Mouse (Mus musculus): ENCODE results near the gene Bmp2k. TPM values are rescaled to one million over a fixed set of nuclear protein-coding genes. Genes with fewer than 3 reads are reported as not detected.

Gene Bmp2k
- polyA plus RNA-seq, 1 experiment from 2014 or later, result 7.2 TPM

DNA sequence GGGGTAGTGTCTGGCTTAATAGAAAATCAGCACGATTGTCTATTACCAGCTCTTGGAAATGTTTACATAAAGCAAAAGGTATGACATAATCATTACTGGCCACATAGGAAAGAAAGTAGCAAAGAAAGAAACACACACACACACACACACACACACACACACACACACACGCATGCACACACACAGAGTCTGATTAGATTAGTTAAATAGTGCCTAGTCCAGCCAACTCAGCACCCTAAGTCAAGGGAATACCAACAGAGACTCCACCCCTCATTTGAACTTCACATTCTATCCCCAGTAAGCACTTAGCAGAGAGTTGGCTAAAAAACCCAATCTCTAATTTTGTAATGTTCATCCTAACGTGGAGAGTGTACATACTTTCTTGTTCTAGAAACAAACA is 15.5 kb upstream of the Bmp2k start:
- ATAC-seq, result no peak
- Histone ChIP-seq H3K36me3 (ENCODE audit: control insufficient read depth, insufficient read depth) (no peaks in the 10 kb centered on the region), H3K4me1 (replicated peaks; ENCODE audit: control insufficient read depth, insufficient read depth, low read length) (peaks cover 10% of the 10 kb centered on the region), H3K4me2 (ENCODE audit: low read length) (no peak overlapping the region), H3K27ac (ENCODE audit: low read length) (no peak overlapping the region), H3K4me3 (replicated peaks; ENCODE audit: low read length) (no peak overlapping the region), H3K9ac (replicated peaks; ENCODE audit: low read depth, low read length) (no peak overlapping the region), H3K27me3 (replicated peaks; ENCODE audit: control insufficient read depth, insufficient read depth, low read length) (no peaks in the 10 kb centered on the region), H3K9me3 (ENCODE audit: control insufficient read depth, low read length) (no peaks in the 10 kb centered on the region)
- WGBS, result 60% methylated on average over 3 of the region's 3 CpGs

- ATAC-seq, result no peak
- no peak overlapping the region for H3K27ac ChIP-seq (ENCODE audit: low read length)
- no peak overlapping the region for H3K9ac ChIP-seq (replicated peaks; ENCODE audit: low read depth, low read length)
- H3K4me2 ChIP-seq (ENCODE audit: low read length), result no peak overlapping the region
- WGBS, result 80% methylated on average over 7 of the region's 7 CpGs
- H3K4me3 ChIP-seq (replicated peaks; ENCODE audit: low read length), result no peak overlapping the region
- H3K36me3 ChIP-seq (ENCODE audit: control insufficient read depth, insufficient read depth), result no peaks in the 10 kb centered on the region
- H3K4me1 ChIP-seq (replicated peaks; ENCODE audit: control insufficient read depth, insufficient read depth, low read length), result peaks cover 10% of the 10 kb centered on the region
- H3K27me3 ChIP-seq (replicated peaks; ENCODE audit: control insufficient read depth, insufficient read depth, low read length), result no peaks in the 10 kb centered on the region
- H3K9me3 ChIP-seq (ENCODE audit: control insufficient read depth, low read length), result no peaks in the 10 kb centered on the region
Measured at GRCm38 (mm10) chr5:96983142-96983541, 14.3 kb upstream of the Bmp2k start.

DNA sequence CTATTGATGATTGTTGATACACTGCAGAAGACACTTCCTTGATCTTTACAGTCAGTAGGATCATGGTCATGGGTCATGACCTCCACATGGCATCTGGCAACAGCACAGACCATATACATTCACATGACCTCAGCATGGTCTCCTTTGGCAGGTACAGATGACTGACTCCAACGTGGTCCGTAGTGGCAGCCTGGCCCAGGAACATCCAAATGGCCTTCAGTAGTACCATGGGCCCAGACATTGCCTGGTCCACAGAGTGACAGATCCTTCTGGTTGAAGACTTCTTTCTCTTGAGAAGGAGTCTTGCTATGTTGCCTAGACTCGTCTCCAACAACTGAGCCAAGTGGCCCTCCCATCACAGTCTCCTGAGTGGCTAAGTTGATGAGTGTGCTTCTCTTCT is 10.6 kb upstream of the Bmp2k start:
- no peak overlapping the region for H3K4me3 ChIP-seq (replicated peaks; ENCODE audit: low read length)
- 84% methylated on average over 3 of the region's 3 CpGs for WGBS
- ATAC-seq, result no peak
- H3K4me1 ChIP-seq (replicated peaks; ENCODE audit: control insufficient read depth, insufficient read depth, low read length), result no peaks in the 10 kb centered on the region
- no peaks in the 10 kb centered on the region for H3K27me3 ChIP-seq (replicated peaks; ENCODE audit: control insufficient read depth, insufficient read depth, low read length)
- no peak overlapping the region for H3K27ac ChIP-seq (ENCODE audit: low read length)
- H3K9ac ChIP-seq (replicated peaks; ENCODE audit: low read depth, low read length), result no peak overlapping the region
- no peaks in the 10 kb centered on the region for H3K36me3 ChIP-seq (ENCODE audit: control insufficient read depth, insufficient read depth)
- H3K9me3 ChIP-seq (ENCODE audit: control insufficient read depth, low read length), result no peaks in the 10 kb centered on the region
- no peak overlapping the region for H3K4me2 ChIP-seq (ENCODE audit: low read length)

DNA sequence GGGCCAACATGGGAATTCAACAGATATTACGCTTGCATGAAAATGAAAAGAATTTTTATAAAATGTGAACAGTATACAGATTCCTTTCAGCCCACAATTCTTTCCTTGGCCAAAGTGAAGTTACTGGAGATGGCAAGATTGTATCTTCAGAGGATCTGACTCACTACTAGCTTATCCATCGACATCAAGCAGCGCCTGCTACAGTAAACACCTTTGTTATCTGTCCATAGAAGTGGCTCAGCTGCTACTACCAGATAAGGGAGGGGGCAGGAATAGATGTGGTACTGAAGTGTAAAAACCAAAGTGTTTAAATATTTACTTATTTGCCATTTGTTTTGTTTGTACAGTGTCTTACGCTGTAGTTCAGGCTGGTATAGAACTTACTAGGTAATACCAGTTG is 8.6 kb upstream of the Bmp2k start:
- H3K4me1 ChIP-seq (replicated peaks; ENCODE audit: control insufficient read depth, insufficient read depth, low read length), result no peaks in the 10 kb centered on the region
- WGBS, result 90% methylated on average over 4 of the region's 4 CpGs
- ATAC-seq, result no peak
- no peak overlapping the region for H3K9ac ChIP-seq (replicated peaks; ENCODE audit: low read depth, low read length)
- H3K36me3 ChIP-seq (ENCODE audit: control insufficient read depth, insufficient read depth), result no peaks in the 10 kb centered on the region
- no peak overlapping the region for H3K4me2 ChIP-seq (ENCODE audit: low read length)
- no peak overlapping the region for H3K27ac ChIP-seq (ENCODE audit: low read length)
- no peaks in the 10 kb centered on the region for H3K27me3 ChIP-seq (replicated peaks; ENCODE audit: control insufficient read depth, insufficient read depth, low read length)
- H3K4me3 ChIP-seq (replicated peaks; ENCODE audit: low read length), result no peak overlapping the region
- no peaks in the 10 kb centered on the region for H3K9me3 ChIP-seq (ENCODE audit: control insufficient read depth, low read length)

DNA sequence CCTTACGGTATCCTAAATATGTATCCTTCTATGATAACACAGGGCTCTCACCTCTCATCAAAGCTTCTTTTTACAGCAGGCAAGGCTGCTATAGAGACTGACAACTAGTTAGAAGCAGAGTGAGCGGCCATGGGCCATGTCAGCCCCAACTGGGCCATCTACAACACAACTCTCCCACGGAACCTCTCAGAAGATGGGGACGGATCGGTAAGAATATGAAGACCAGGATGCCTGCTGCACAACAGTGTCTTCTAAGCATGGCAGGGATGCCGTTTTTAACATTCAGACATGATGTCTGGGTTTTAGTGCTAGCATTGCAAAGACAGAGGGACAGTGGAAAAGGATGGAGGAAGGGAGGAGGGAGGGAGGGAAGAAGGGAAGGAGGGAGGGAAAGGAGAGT is 6.3 kb upstream of the Bmp2k start:
- ATAC-seq, result no peak
- Histone ChIP-seq H3K4me1 (replicated peaks; ENCODE audit: control insufficient read depth, insufficient read depth, low read length) (peaks cover 3% of the 10 kb centered on the region), H3K36me3 (ENCODE audit: control insufficient read depth, insufficient read depth) (no peaks in the 10 kb centered on the region), H3K27ac (ENCODE audit: low read length) (no peak overlapping the region), H3K9ac (replicated peaks; ENCODE audit: low read depth, low read length) (no peak overlapping the region), H3K4me2 (ENCODE audit: low read length) (no peak overlapping the region), H3K27me3 (replicated peaks; ENCODE audit: control insufficient read depth, insufficient read depth, low read length) (no peaks in the 10 kb centered on the region), H3K9me3 (ENCODE audit: control insufficient read depth, low read length) (no peaks in the 10 kb centered on the region), H3K4me3 (replicated peaks; ENCODE audit: low read length) (no peak overlapping the region)
- 96% methylated on average over 6 of the region's 6 CpGs for WGBS

- Histone ChIP-seq H3K27me3 (replicated peaks; ENCODE audit: control insufficient read depth, insufficient read depth, low read length) (no peaks in the 10 kb centered on the region), H3K4me2 (ENCODE audit: low read length) (no peak overlapping the region), H3K4me1 (replicated peaks; ENCODE audit: control insufficient read depth, insufficient read depth, low read length) (peaks cover 9% of the 10 kb centered on the region), H3K27ac (ENCODE audit: low read length) (no peak overlapping the region), H3K9ac (replicated peaks; ENCODE audit: low read depth, low read length) (no peak overlapping the region), H3K9me3 (ENCODE audit: control insufficient read depth, low read length) (no peaks in the 10 kb centered on the region), H3K36me3 (ENCODE audit: control insufficient read depth, insufficient read depth) (no peaks in the 10 kb centered on the region), H3K4me3 (replicated peaks; ENCODE audit: low read length) (no peak overlapping the region)
- no peak for ATAC-seq
- 93% methylated on average over 5 of the region's 5 CpGs for WGBS
Measured at GRCm38 (mm10) chr5:96992651-96993050, 4.8 kb upstream of the Bmp2k start.

DNA sequence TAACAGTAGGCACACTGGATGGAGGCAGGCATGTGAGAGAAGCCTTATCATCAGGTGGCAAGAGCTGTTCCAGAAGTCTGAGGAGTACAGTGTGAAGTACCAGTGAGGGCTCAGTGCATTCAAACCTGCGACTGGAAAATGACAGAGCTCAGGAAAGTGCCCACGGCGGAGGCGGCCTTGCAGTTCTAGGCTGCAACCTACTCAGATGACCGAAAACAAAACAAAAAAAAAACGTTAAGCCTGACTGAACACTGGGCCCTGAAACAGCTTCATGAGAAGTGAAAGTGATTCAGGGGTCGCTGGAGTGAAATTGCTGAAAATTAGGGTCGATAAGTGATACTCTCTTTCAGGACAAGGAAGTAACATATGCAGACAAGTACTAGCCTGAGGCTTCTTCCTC is 4.4 kb upstream of the Bmp2k start:
- Histone ChIP-seq H3K4me1 (replicated peaks; ENCODE audit: control insufficient read depth, insufficient read depth, low read length) (peaks cover 11% of the 10 kb centered on the region), H3K36me3 (ENCODE audit: control insufficient read depth, insufficient read depth) (no peaks in the 10 kb centered on the region), H3K27me3 (replicated peaks; ENCODE audit: control insufficient read depth, insufficient read depth, low read length) (no peaks in the 10 kb centered on the region), H3K27ac (ENCODE audit: low read length) (no peak overlapping the region), H3K9me3 (ENCODE audit: control insufficient read depth, low read length) (no peaks in the 10 kb centered on the region), H3K4me3 (replicated peaks; ENCODE audit: low read length) (no peak overlapping the region), H3K4me2 (ENCODE audit: low read length) (no peak overlapping the region), H3K9ac (replicated peaks; ENCODE audit: low read depth, low read length) (no peak overlapping the region)
- 82% methylated on average over 8 of the region's 8 CpGs for WGBS
- no peak for ATAC-seq

DNA sequence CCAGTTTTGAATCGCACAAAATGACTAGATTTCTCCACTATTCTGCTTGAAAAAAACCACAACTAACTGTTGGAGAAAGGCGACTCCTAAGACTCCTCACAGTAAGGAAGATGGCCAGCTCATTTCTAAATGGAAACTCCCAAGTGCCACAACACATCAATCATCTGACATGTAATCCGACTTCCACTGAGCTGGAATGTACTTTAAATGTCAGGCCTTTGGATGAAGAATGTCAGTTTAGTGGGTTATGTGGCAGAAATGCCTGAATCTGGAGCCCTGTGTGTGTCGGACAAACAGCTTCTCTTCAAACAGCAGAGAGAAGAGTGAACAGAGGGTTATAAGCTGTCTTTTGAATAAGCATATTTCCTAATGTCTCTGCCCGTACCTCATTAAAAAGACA is 1.7 kb upstream of the Bmp2k start:
- Histone ChIP-seq H3K4me3 (replicated peaks; ENCODE audit: low read length) (no peak overlapping the region), H3K9ac (replicated peaks; ENCODE audit: low read depth, low read length) (no peak overlapping the region), H3K27me3 (replicated peaks; ENCODE audit: control insufficient read depth, insufficient read depth, low read length) (no peaks in the 10 kb centered on the region), H3K27ac (ENCODE audit: low read length) (no peak overlapping the region), H3K4me2 (ENCODE audit: low read length) (no peak overlapping the region), H3K9me3 (ENCODE audit: control insufficient read depth, low read length) (no peaks in the 10 kb centered on the region), H3K36me3 (ENCODE audit: control insufficient read depth, insufficient read depth) (no peaks in the 10 kb centered on the region), H3K4me1 (replicated peaks; ENCODE audit: control insufficient read depth, insufficient read depth, low read length) (peaks cover 15% of the 10 kb centered on the region)
- ATAC-seq, result no peak
- WGBS, result 47% methylated on average over 5 of the region's 5 CpGs

GRCm38 (mm10) chr5:96996401-96997309 is 834 bp upstream of the Bmp2k start:
- peak; percentile 49 for ATAC-seq
- 13% methylated on average over 39 of the region's 39 CpGs for WGBS
- H3K27me3 ChIP-seq (replicated peaks; ENCODE audit: control insufficient read depth, insufficient read depth, low read length), result no peaks in the 10 kb centered on the region

More at GRCm38 (mm10) chr5:96996401-96997309, 834 bp upstream of the Bmp2k start:
- Histone ChIP-seq H3K4me3 (replicated peaks; ENCODE audit: low read length) (peak overlapping the region; percentile 82), H3K9ac (replicated peaks; ENCODE audit: low read depth, low read length) (peak overlapping the region; percentile 67), H3K27ac (ENCODE audit: low read length) (peak overlapping the region; percentile 89), H3K4me2 (ENCODE audit: low read length) (peak overlapping the region; percentile 67), H3K9me3 (ENCODE audit: control insufficient read depth, low read length) (no peaks in the 10 kb centered on the region), H3K36me3 (ENCODE audit: control insufficient read depth, insufficient read depth) (no peaks in the 10 kb centered on the region), H3K4me1 (replicated peaks; ENCODE audit: control insufficient read depth, insufficient read depth, low read length) (peaks cover 15% of the 10 kb centered on the region)
